Mouse (Mus musculus) left cerebral cortex, adult 11 months (tissue): Measurements from ENCODE around the gene Cd300lf.
A peak's percentile ranks its signal among the peaks of the same experiment; 100 is the strongest.

Source experiments
- DNase-seq: peaks from one replicate; pipeline ENCODE4 v3.0.0; 2022; ENCODE audit warnings: low spot score

Cd300lf gene

GRCm38 (mm10) chr11:115160883-115161577 is 27.2 kb upstream of the Cd300lf start:
- DNase-seq, result no peak

GRCm38 (mm10) chr11:115160016-115160797 is 26.4 kb upstream of the Cd300lf start:
- peak; percentile 54 for DNase-seq

- no peak for DNase-seq
These were observed 24.3 kb upstream of the Cd300lf start for GRCm38 (mm10) chr11:115157933-115158719.

GRCm38 (mm10) chr11:115155053-115155634 is 21.4 kb upstream of the Cd300lf start:
- no peak for DNase-seq

GRCm38 (mm10) chr11:115153699-115154292 is 20.0 kb upstream of the Cd300lf start:
- no peak for DNase-seq

- no peak for DNase-seq
These were observed 19.3 kb upstream of the Cd300lf start for GRCm38 (mm10) chr11:115153088-115153487.

- no peak for DNase-seq
These were observed 18.1 kb upstream of the Cd300lf start for GRCm38 (mm10) chr11:115151755-115152429.

- no peak for DNase-seq
These were observed 17.0 kb upstream of the Cd300lf start for GRCm38 (mm10) chr11:115150741-115151254.

GRCm38 (mm10) chr11:115147813-115148212 is 14.0 kb upstream of the Cd300lf start:
- DNase-seq, result no peak

GRCm38 (mm10) chr11:115141970-115142369 is 8.2 kb upstream of the Cd300lf start:
- no peak for DNase-seq

- DNase-seq, result no peak
These were observed 4.9 kb upstream of the Cd300lf start for GRCm38 (mm10) chr11:115138597-115139262.

GRCm38 (mm10) chr11:115131768-115132381 is 1.9 kb downstream of the Cd300lf start:
- no peak for DNase-seq

- no peak for DNase-seq
These were observed 4.2 kb downstream of the Cd300lf start for GRCm38 (mm10) chr11:115129508-115130126.

- DNase-seq, result no peak
These were observed 5.3 kb downstream of the Cd300lf start for GRCm38 (mm10) chr11:115128483-115128882.

GRCm38 (mm10) chr11:115119409-115119808 is 14.4 kb downstream of the Cd300lf start:
- no peak for DNase-seq

- no peak for DNase-seq
These were observed 21.6 kb downstream of the Cd300lf start for GRCm38 (mm10) chr11:115112196-115112595.

GRCm38 (mm10) chr11:115110271-115110670 is 23.5 kb downstream of the Cd300lf start:
- DNase-seq, result no peak

GRCm38 (mm10) chr11:115108176-115108575 is 25.6 kb downstream of the Cd300lf start:
- no peak for DNase-seq

GRCm38 (mm10) chr11:115107403-115107916 is 26.3 kb downstream of the Cd300lf start:
- no peak for DNase-seq
